Mouse (Mus musculus) intestine, embryonic 14.5 days (tissue): Measurements from ENCODE around the gene Shoc2. TPM values are rescaled to one million over a fixed set of nuclear protein-coding genes. Genes with fewer than 3 reads are reported as not detected.

Experiments used
- ATAC-seq: fragments of 200-750 bp; cut with Nextera tagmentation; replicated peaks from 2 replicates; pipeline ENCODE4 v1.8.0; 2017; ENCODE audit warnings: low read depth, moderate number of reproducible peaks, moderate TSS enrichment, moderate library complexity; ENCODE audit not compliant: low FRiP score, low TSS enrichment
- DNase-seq: peaks from one replicate; pipeline ENCODE4 v3.0.0-alpha.2; 2018; ENCODE audit warnings: low spot score
- H3K27ac ChIP-seq: fragments of 300-500 bp; sonication (generic); 2 replicates; pipeline ENCODE4 v1.5.1; 2014; ENCODE audit warnings: low read depth, mild to moderate bottlenecking, control low read depth
- H3K27me3 ChIP-seq: fragments of 300-500 bp; sonication (generic); replicated peaks from 2 replicates; pipeline ENCODE4 v1.6.1; 2014; ENCODE audit warnings: low read length, control low read depth; ENCODE audit not compliant: control insufficient read depth, insufficient read depth
- H3K36me3 ChIP-seq: fragments of 300-500 bp; sonication (generic); 2 replicates; pipeline ENCODE4 v1.6.1; 2014; ENCODE audit warnings: low read length, control low read depth; ENCODE audit not compliant: control insufficient read depth, insufficient read depth
- H3K4me1 ChIP-seq: fragments of 300-500 bp; sonication (generic); replicated peaks from 2 replicates; pipeline ENCODE4 v1.6.1; 2014; ENCODE audit warnings: low read length, control low read depth, mixed read lengths; ENCODE audit not compliant: control insufficient read depth, insufficient read depth
- H3K4me2 ChIP-seq: fragments of 300-500 bp; sonication (generic); 2 replicates; pipeline ENCODE4 v1.6.1; 2014; ENCODE audit warnings: low read length
- H3K4me3 ChIP-seq: fragments of 300-500 bp; sonication (generic); 2 replicates; pipeline ENCODE4 v1.5.1; 2014; ENCODE audit warnings: low read depth, low read length, control low read depth, mixed read lengths
- H3K9ac ChIP-seq: fragments of 300-500 bp; sonication (generic); 2 replicates; pipeline ENCODE4 v1.6.1; 2014; ENCODE audit warnings: mild to moderate bottlenecking, low read length
- H3K9me3 ChIP-seq: fragments of 300-500 bp; sonication (generic); 2 replicates; pipeline ENCODE4 v1.6.1; 2016; ENCODE audit warnings: low read length, control low read depth; ENCODE audit not compliant: control insufficient read depth
- WGBS: fragments of 180-500 bp; shearing (Covaris S2); extraction: QIAGEN DNeasy Blood & Tissue Kit; methylation state at CpG from one replicate; pipeline ENCODE4 v1.1.7; 2014; 5-methylcytosine and 5-hydroxymethylcytosine counted together
- polyA plus RNA-seq: library from polyadenylated mRNA; unstranded; fragments of >200 nt; fragmentation: Nextera tagmentation; extraction: Ambion mirVana; gene quantifications from 2 replicates; pipeline ENCODE4 v1.2.1, GENCODE M21; 2014

Shoc2 gene
- polyA plus RNA-seq = 49.2 and 54.7 TPM in 2 replicates

DNA sequence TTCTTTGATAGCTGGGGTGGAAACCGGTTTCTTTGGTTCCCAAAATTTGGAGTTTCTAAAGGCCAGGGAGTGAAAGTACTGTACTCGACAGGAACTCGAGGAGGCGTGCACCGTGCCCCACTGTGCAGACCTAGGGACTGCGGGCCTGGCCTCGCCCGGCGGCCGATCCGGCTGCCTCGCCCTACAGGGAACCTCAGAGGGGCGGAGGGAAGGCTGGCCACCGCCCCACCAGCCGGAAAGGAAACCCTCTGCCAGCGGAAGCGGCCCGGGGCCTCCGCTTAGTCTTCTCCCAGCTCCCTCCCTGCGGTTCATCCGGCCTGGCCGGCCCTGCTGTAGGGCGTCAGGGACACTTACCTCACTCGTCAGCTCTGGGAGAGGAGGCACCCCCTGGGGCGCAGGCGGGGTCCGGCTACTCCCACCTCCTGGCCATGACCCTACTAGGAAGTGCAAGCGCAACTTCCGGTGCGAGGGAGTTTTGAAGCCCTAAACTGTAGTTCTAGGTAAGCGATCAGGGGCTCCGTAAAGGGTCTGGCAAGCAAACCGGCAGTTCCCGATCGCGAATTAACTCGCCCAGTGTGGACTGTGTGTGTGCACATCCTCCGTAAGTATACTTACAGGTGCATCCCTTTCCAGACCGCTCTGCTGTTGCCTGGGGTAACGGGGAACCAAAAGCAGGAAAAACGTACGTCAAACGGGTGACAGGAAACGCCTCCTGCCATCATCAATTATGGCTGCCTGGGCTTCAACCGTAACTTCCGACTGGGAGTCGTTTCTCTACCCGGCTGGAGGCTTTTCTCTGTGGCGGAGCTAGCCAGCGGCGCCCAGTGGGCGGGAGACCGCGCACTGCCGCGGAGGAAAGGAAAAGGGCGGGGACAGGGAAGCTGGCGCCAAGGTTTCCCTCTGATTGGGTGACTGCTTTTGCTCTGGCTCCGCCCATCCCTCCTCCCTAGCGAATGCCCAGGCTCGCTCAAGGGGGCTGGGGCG is at the start of gene Shoc2, which contains the start of gene Bbip1:
Gene Shoc2, plus strand, starts transcription at position 505 of the 984 bp plus-strand sequence.
Gene Bbip1, minus strand, starts transcription at position 826 of the 984 bp plus-strand sequence.
- peak within 1 kb of the TSS; percentile 60 for H3K4me2 ChIP-seq
- peak within 1 kb of the TSS; percentile 74 for H3K4me3 ChIP-seq
- ATAC-seq = peak; percentile 92
- peaks cover 5% of the 10 kb centered on the region; the same call in 1 of the 2 replicates for H3K36me3 ChIP-seq
- no peaks in the 10 kb centered on the region for H3K27me3 ChIP-seq
- H3K9me3 ChIP-seq = no peaks in the 10 kb centered on the region
- under 1% methylated on average over 59 of the region's 62 CpGs for WGBS
- peak; percentile 98 for DNase-seq
- H3K9ac ChIP-seq = peak within 1 kb of the TSS; percentile 92
- H3K4me1 ChIP-seq = peaks cover 19% of the 10 kb centered on the region; the same call in 1 of the 2 replicates
- H3K27ac ChIP-seq = peak within 1 kb of the TSS; percentile 97

- Histone ChIP-seq H3K4me1 (peaks cover 29% of the 10 kb centered on the region), H3K9me3 (no peaks in the 10 kb centered on the region), H3K36me3 (no peaks in the 10 kb centered on the region), H3K4me3 (no peak overlapping the region), H3K27ac (peak overlapping the region; percentile 34), H3K4me2 (no peak overlapping the region), H3K27me3 (no peaks in the 10 kb centered on the region), H3K9ac (no peak overlapping the region)
- DNase-seq (no peak), ATAC-seq (no peak)
- 69% methylated on average over 12 of the region's 12 CpGs for WGBS
These were observed 49.5 kb upstream of the Shoc2 start for GRCm38 (mm10) chr19:53894538-53895121.

GRCm38 (mm10) chr19:53898046-53898445 is 46.1 kb upstream of the Shoc2 start:
- H3K27ac ChIP-seq = no peak overlapping the region

GRCm38 (mm10) chr19:53898498-53898897 is 45.6 kb upstream of the Shoc2 start:
- Histone ChIP-seq H3K9ac (no peak overlapping the region), H3K4me3 (no peak overlapping the region), H3K4me2 (no peak overlapping the region), H3K9me3 (no peaks in the 10 kb centered on the region), H3K36me3 (no peaks in the 10 kb centered on the region), H3K27ac (no peak overlapping the region), H3K27me3 (no peaks in the 10 kb centered on the region), H3K4me1 (peaks cover 15% of the 10 kb centered on the region)
- no peak for DNase-seq
- ATAC-seq = no peak
- WGBS = 68% methylated on average over 4 of the region's 4 CpGs

More at GRCm38 (mm10) chr19:53898046-53898445, 46.1 kb upstream of the Shoc2 start:
- H3K27me3 ChIP-seq = no peaks in the 10 kb centered on the region
- no peak overlapping the region for H3K9ac ChIP-seq
- H3K4me1 ChIP-seq = peaks cover 16% of the 10 kb centered on the region
- H3K36me3 ChIP-seq = no peaks in the 10 kb centered on the region
- no peak overlapping the region for H3K4me3 ChIP-seq
- H3K9me3 ChIP-seq = no peaks in the 10 kb centered on the region
- no peak for ATAC-seq
- WGBS = 70% methylated on average over 5 of the region's 5 CpGs
- H3K4me2 ChIP-seq = no peak overlapping the region
- DNase-seq = no peak

GRCm38 (mm10) chr19:53898970-53899900 is 44.9 kb upstream of the Shoc2 start:
- Histone ChIP-seq H3K4me2 (no peak overlapping the region), H3K4me1 (peaks cover 8% of the 10 kb centered on the region), H3K9ac (no peak overlapping the region), H3K4me3 (no peak overlapping the region), H3K27me3 (no peaks in the 10 kb centered on the region), H3K27ac (no peak overlapping the region), H3K36me3 (no peaks in the 10 kb centered on the region), H3K9me3 (no peaks in the 10 kb centered on the region)
- ATAC-seq = no peak
- WGBS = 81% methylated on average over 25 of the region's 25 CpGs
- DNase-seq = no peak

- Histone ChIP-seq H3K4me2 (no peak overlapping the region), H3K27ac (no peak overlapping the region), H3K9me3 (no peaks in the 10 kb centered on the region), H3K4me3 (no peak overlapping the region), H3K9ac (no peak overlapping the region), H3K4me1 (peaks cover 14% of the 10 kb centered on the region), H3K36me3 (no peaks in the 10 kb centered on the region), H3K27me3 (no peaks in the 10 kb centered on the region)
- no peak for DNase-seq
- WGBS = 83% methylated on average over 14 of the region's 14 CpGs
- no peak for ATAC-seq
These were observed 44.0 kb upstream of the Shoc2 start for GRCm38 (mm10) chr19:53899941-53900610.

GRCm38 (mm10) chr19:53901931-53902738 is 42.0 kb upstream of the Shoc2 start:
- ATAC-seq = no peak
- H3K36me3 ChIP-seq = no peaks in the 10 kb centered on the region
- peaks cover 17% of the 10 kb centered on the region for H3K4me1 ChIP-seq
- peak overlapping the region; percentile 52; the same call in 1 of the 2 replicates for H3K4me3 ChIP-seq
- 44% methylated on average over 15 of the region's 15 CpGs for WGBS
- H3K9me3 ChIP-seq = no peaks in the 10 kb centered on the region
- no peak for DNase-seq
- no peaks in the 10 kb centered on the region for H3K27me3 ChIP-seq
- peak overlapping the region; percentile 66 for H3K4me2 ChIP-seq
- H3K9ac ChIP-seq = peak overlapping the region; percentile 3; the same call in 1 of the 2 replicates
- peak overlapping the region; percentile 91 for H3K27ac ChIP-seq
